Mouse (Mus musculus) intestine, embryonic 14.5 days (tissue): Measurements from ENCODE around the gene Ets1. TPM values are rescaled to one million over a fixed set of nuclear protein-coding genes. Genes with fewer than 3 reads are reported as not detected.

ENCODE experiments used
- ATAC-seq: fragments of 200-750 bp; cut with Nextera tagmentation; replicated peaks from 2 replicates; pipeline ENCODE4 v1.8.0; 2017; ENCODE audit warnings: low read depth, moderate number of reproducible peaks, moderate TSS enrichment, moderate library complexity; ENCODE audit not compliant: low FRiP score, low TSS enrichment
- DNase-seq: peaks from one replicate; pipeline ENCODE4 v3.0.0-alpha.2; 2018; ENCODE audit warnings: low spot score
- H3K27ac ChIP-seq: fragments of 300-500 bp; sonication (generic); 2 replicates; pipeline ENCODE4 v1.5.1; 2014; ENCODE audit warnings: low read depth, mild to moderate bottlenecking, control low read depth
- H3K27me3 ChIP-seq: fragments of 300-500 bp; sonication (generic); replicated peaks from 2 replicates; pipeline ENCODE4 v1.6.1; 2014; ENCODE audit warnings: low read length, control low read depth; ENCODE audit not compliant: control insufficient read depth, insufficient read depth
- H3K36me3 ChIP-seq: fragments of 300-500 bp; sonication (generic); 2 replicates; pipeline ENCODE4 v1.6.1; 2014; ENCODE audit warnings: low read length, control low read depth; ENCODE audit not compliant: control insufficient read depth, insufficient read depth
- H3K4me1 ChIP-seq: fragments of 300-500 bp; sonication (generic); replicated peaks from 2 replicates; pipeline ENCODE4 v1.6.1; 2014; ENCODE audit warnings: low read length, control low read depth, mixed read lengths; ENCODE audit not compliant: control insufficient read depth, insufficient read depth
- H3K4me2 ChIP-seq: fragments of 300-500 bp; sonication (generic); 2 replicates; pipeline ENCODE4 v1.6.1; 2014; ENCODE audit warnings: low read length
- H3K4me3 ChIP-seq: fragments of 300-500 bp; sonication (generic); 2 replicates; pipeline ENCODE4 v1.5.1; 2014; ENCODE audit warnings: low read depth, low read length, control low read depth, mixed read lengths
- H3K9ac ChIP-seq: fragments of 300-500 bp; sonication (generic); 2 replicates; pipeline ENCODE4 v1.6.1; 2014; ENCODE audit warnings: mild to moderate bottlenecking, low read length
- H3K9me3 ChIP-seq: fragments of 300-500 bp; sonication (generic); 2 replicates; pipeline ENCODE4 v1.6.1; 2016; ENCODE audit warnings: low read length, control low read depth; ENCODE audit not compliant: control insufficient read depth
- WGBS: fragments of 180-500 bp; shearing (Covaris S2); extraction: QIAGEN DNeasy Blood & Tissue Kit; methylation state at CpG from one replicate; pipeline ENCODE4 v1.1.7; 2014; 5-methylcytosine and 5-hydroxymethylcytosine counted together
- polyA plus RNA-seq: library from polyadenylated mRNA; unstranded; fragments of >200 nt; fragmentation: Nextera tagmentation; extraction: Ambion mirVana; gene quantifications from 2 replicates; pipeline ENCODE4 v1.2.1, GENCODE M21; 2014

The Ets1 gene
- polyA plus RNA-seq, 1 experiment from 2014 or later = 46.3 TPM

DNA sequence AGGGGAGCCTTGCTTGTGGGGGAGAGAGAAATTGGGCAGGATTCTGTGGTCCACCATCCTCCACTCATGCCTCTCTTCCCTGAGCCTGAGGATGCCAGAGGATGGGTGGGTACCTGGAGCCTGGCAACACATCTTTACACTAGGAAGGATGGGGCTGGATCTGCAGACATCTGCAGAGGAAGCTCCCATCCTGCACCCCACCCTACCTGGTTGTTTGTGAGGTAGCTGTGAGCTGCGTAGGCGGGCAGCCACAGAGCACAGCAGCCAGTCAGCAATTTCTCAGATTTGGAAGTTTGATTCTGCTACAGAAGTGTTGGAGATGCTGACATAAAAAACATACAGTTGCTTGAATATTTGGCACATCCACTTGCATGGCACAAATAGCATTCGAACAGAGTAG lies 15.6 kb upstream of the Ets1 start:
- 94% methylated on average over 3 of the region's 3 CpGs for WGBS
- no peaks in the 10 kb centered on the region for H3K36me3 ChIP-seq
- no peak overlapping the region for H3K9ac ChIP-seq
- no peak for DNase-seq
- no peaks in the 10 kb centered on the region for H3K27me3 ChIP-seq
- no peak overlapping the region for H3K27ac ChIP-seq
- H3K4me2 ChIP-seq = no peak overlapping the region
- no peak for ATAC-seq
- no peaks in the 10 kb centered on the region for H3K9me3 ChIP-seq
- H3K4me1 ChIP-seq = no peaks in the 10 kb centered on the region
- H3K4me3 ChIP-seq = no peak overlapping the region

DNA sequence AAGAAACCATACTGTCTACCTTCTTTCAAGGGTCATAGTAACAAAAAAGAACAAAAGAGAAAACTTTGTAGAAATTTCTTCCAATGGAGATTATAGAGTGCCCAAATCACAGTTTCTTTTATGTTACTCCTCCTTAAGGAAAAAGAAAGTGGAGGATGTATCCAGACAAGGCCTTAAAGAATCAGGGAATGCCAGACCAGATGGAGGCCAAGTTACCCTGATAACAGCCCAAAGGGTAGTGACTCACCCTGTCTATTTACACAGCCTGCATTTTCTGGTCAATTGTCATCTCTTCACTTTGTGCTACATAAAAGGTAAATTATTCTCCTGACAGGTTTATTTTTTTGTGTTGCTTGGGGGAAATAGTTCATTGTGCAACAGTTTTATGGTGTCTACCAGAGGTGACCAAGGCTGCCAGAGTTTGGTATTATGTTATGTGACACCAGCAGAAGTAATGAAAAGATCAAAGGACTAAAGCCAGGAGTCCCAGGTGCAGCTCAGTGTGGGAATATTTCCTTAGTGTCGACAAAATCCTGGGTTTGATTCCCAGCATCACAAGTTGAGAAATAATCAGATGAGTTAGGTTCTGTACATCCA lies 6.5 kb upstream of the Ets1 start:
- H3K9me3 ChIP-seq = no peaks in the 10 kb centered on the region
- no peaks in the 10 kb centered on the region for H3K27me3 ChIP-seq
- 55% methylated on average over 1 of the region's 1 CpGs for WGBS
- H3K27ac ChIP-seq = no peak overlapping the region
- DNase-seq = no peak
- no peaks in the 10 kb centered on the region for H3K4me1 ChIP-seq
- H3K4me3 ChIP-seq = no peak overlapping the region
- no peak for ATAC-seq
- H3K36me3 ChIP-seq = no peaks in the 10 kb centered on the region
- no peak overlapping the region for H3K9ac ChIP-seq
- H3K4me2 ChIP-seq = no peak overlapping the region

DNA sequence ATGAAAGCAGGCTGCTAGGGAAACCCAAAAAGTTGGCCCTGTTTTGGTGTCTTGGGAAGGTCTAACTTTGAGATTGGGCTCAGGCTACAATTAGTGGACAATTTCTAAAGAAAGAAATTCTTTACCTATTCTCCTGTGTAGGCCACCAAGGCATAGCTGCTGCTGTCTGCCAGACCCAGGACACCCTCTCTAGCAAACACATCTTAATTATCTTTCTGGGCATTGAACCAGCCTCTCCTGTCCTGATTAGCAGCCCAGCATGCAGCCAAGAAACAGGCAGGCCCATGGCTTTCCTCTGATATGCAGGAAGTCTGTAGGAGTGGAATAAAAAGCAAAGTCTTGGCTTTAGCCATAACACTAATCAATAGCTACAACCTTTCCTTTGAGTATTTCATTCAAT lies 4.7 kb upstream of the Ets1 start:
- Histone ChIP-seq H3K4me3 (no peak overlapping the region), H3K9ac (no peak overlapping the region), H3K36me3 (no peaks in the 10 kb centered on the region), H3K9me3 (no peaks in the 10 kb centered on the region), H3K4me2 (no peak overlapping the region), H3K4me1 (no peaks in the 10 kb centered on the region), H3K27me3 (no peaks in the 10 kb centered on the region), H3K27ac (no peak overlapping the region)
- no peak for ATAC-seq
- DNase-seq = no peak

DNA sequence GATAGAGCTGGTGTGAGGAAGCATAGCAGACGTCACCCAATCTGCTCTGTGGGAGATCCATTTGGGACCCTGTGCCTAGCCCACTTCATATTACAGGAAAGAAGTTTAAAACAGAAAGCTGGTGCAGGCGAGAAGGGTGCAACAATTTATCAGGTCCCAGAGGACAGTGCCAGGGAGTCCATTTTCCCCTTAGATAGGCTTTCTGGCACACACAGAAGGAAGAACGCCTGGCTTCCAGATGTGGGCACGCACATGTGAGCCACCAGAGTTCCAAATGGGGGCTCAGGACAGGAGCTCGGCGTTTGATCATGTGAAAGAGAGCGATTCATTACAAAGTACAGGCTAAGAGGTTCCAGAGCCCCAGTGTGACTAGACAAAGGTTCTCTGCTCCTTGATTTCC lies 3.8 kb upstream of the Ets1 start:
- WGBS = 75% methylated on average over 7 of the region's 7 CpGs
- no peaks in the 10 kb centered on the region for H3K27me3 ChIP-seq
- no peak overlapping the region for H3K27ac ChIP-seq
- no peak overlapping the region for H3K4me2 ChIP-seq
- H3K9ac ChIP-seq = no peak overlapping the region
- 0 out of 2 replicates have a peak, but pooled peaks cover 7% of the 10 kb centered on the region for H3K4me1 ChIP-seq
- H3K4me3 ChIP-seq = no peak overlapping the region
- no peaks in the 10 kb centered on the region for H3K36me3 ChIP-seq
- DNase-seq = no peak
- no peaks in the 10 kb centered on the region for H3K9me3 ChIP-seq
- ATAC-seq = no peak

DNA sequence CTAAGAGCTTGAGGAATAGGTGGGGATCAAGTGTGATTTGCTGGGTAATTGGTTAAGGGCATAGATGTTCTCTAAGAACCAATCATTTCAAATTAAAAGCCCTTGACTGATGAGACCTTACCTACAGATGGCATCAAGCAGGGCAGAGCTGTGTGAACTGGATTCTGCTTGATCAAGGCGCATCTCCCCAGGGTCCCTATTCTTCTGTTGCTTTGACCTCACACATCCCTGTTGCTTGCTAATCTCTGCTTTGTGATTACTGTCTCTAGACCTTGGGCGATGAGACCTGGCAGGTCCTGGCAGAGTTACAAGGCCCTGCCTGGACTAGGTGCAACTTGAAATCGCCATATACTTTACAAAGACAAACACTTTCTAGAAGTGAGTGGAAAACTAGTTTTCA lies 9.0 kb downstream of the Ets1 start:
- ATAC-seq (no peak), DNase-seq (no peak)
- WGBS = 65% methylated on average over 3 of the region's 3 CpGs
- H3K4me1 ChIP-seq = peaks cover 25% of the 10 kb centered on the region
- no peaks in the 10 kb centered on the region for H3K36me3 ChIP-seq
- H3K4me2 ChIP-seq = peak overlapping the region; percentile 47; the same call in 1 of the 2 replicates
- no peak overlapping the region for H3K27ac ChIP-seq
- H3K9me3 ChIP-seq = no peaks in the 10 kb centered on the region
- no peak overlapping the region for H3K4me3 ChIP-seq
- H3K27me3 ChIP-seq = no peaks in the 10 kb centered on the region
- H3K9ac ChIP-seq = no peak overlapping the region

DNA sequence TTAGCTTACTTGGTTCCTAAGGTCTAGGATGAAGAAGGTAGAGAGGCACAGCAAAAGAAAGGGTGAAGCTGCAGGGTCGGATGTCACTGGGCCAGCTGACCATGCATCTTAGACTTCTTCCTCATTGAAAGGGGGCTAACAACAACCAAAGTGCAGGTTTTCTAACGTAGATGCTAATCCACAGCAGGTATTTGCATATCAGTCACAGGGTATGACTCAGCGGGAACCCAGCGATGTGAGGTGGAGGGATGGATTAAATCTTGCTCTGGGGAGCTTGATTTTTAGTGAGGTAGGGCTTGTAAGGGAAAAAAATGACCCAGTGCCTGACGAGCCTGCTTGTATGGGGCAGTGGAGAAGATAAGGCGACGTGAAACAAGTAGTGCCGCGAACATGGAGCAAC lies 9.5 kb downstream of the Ets1 start:
- Histone ChIP-seq H3K4me3 (peak overlapping the region; percentile 13; the same call in 1 of the 2 replicates), H3K9ac (no peak overlapping the region), H3K27me3 (no peaks in the 10 kb centered on the region), H3K27ac (peak overlapping the region; percentile 76; the same call in 1 of the 2 replicates), H3K4me2 (peak overlapping the region; percentile 47), H3K36me3 (no peaks in the 10 kb centered on the region), H3K9me3 (no peaks in the 10 kb centered on the region), H3K4me1 (peaks cover 25% of the 10 kb centered on the region)
- DNase-seq (no peak), ATAC-seq (no peak)
- 13% methylated on average over 9 of the region's 9 CpGs for WGBS

DNA sequence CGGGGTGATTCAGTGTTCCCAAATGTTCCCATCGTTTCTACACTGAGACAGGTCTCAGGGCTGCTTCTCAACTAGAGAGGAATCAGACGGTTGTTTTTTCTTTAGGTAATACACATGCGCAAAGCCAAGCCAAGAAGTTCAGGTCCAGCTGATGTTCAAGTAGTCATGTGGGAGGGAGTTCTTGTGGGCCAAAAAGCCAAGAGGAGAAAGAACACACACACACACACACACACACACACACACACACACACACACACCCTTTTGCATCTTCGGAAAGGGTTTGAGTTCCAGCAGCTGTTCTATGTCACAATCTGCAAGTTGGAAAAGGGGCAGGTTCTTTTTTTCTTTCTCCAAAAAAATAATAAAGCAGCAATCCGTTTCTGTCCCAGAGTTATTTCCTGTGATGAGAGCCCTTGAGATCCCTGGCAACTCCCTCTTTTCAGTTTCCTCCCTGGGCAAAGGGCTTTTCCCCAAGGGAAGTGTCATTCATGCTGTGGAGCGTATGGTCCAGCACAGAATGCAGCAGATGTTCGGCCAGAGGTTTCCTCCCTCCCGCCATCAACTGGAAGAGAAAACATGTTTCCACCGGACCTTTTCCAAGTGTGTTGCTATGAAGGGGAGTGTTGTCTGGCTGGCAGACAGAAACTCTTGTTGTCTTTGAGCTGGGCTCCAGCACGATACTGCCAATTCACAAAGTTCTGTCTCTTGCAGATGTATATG lies 10.7 kb downstream of the Ets1 start:
- DNase-seq (peak; percentile 65), ATAC-seq (peak; percentile 82)
- H3K9me3 ChIP-seq = no peaks in the 10 kb centered on the region
- 17% methylated on average over 11 of the region's 11 CpGs for WGBS
- H3K4me3 ChIP-seq = peak overlapping the region; percentile 13; the same call in 1 of the 2 replicates
- no peaks in the 10 kb centered on the region for H3K36me3 ChIP-seq
- H3K27me3 ChIP-seq = no peaks in the 10 kb centered on the region
- H3K9ac ChIP-seq = no peak overlapping the region
- peaks cover 25% of the 10 kb centered on the region for H3K4me1 ChIP-seq
- peak overlapping the region; percentile 47 for H3K4me2 ChIP-seq
- H3K27ac ChIP-seq = peak overlapping the region; percentile 77

DNA sequence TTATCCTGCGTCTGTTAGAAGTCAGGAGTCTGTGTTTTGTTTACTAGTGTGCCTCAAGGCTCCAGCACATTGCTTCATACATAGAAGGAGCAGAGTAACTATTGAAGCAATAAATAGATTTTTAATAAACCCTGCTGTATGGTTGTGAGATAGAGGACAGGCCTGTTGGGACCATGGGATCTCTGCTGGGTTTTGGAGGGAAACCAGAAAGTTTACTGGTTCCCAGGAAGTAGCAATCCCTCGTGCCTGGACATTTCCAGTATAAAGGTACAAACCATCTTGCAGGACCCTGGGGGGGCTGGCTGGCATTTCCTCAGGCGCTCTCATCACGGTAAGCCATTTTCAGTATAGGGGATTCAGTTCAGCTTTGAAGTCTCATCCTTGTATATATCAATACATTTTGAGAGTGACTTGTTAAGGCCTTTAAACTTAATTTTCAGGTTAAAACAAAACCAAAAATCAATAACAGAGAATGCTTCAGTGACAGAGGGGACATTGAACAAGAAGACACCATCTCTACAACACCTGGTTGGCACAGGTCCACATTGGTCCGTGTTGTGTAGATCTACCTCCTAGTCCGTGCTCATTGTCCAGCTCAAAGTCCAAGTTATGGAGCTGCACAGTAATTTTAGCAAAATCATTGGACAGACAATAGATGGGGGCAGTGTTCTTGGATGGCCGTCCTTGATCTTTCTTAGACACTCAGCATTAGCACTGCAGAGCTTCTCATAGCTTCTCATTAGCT lies 11.7 kb downstream of the Ets1 start:
- Histone ChIP-seq H3K9me3 (no peaks in the 10 kb centered on the region), H3K4me1 (peaks cover 25% of the 10 kb centered on the region), H3K9ac (no peak overlapping the region), H3K36me3 (no peaks in the 10 kb centered on the region), H3K4me3 (no peak overlapping the region), H3K27me3 (no peaks in the 10 kb centered on the region), H3K4me2 (peak overlapping the region; percentile 47; the same call in 1 of the 2 replicates), H3K27ac (peak overlapping the region; percentile 77)
- DNase-seq = no peak
- no peak for ATAC-seq
- 77% methylated on average over 7 of the region's 7 CpGs for WGBS
